Mouse (Mus musculus): ENCODE measurements around the gene Celsr3. TPM values are rescaled to one million over a fixed set of nuclear protein-coding genes. Genes with fewer than 3 reads are reported as not detected.

The Celsr3 gene
- polyA plus RNA-seq (2012; rRNA removed; ENCODE audit: low replicate concordance): 0.44 and 0.84 TPM in 2 replicates

GRCm38 (mm10) chr9:108825820-108826699 is at the start of gene Celsr3:
Gene Celsr3 (plus strand): TSS chr9:108826320.

DNA sequence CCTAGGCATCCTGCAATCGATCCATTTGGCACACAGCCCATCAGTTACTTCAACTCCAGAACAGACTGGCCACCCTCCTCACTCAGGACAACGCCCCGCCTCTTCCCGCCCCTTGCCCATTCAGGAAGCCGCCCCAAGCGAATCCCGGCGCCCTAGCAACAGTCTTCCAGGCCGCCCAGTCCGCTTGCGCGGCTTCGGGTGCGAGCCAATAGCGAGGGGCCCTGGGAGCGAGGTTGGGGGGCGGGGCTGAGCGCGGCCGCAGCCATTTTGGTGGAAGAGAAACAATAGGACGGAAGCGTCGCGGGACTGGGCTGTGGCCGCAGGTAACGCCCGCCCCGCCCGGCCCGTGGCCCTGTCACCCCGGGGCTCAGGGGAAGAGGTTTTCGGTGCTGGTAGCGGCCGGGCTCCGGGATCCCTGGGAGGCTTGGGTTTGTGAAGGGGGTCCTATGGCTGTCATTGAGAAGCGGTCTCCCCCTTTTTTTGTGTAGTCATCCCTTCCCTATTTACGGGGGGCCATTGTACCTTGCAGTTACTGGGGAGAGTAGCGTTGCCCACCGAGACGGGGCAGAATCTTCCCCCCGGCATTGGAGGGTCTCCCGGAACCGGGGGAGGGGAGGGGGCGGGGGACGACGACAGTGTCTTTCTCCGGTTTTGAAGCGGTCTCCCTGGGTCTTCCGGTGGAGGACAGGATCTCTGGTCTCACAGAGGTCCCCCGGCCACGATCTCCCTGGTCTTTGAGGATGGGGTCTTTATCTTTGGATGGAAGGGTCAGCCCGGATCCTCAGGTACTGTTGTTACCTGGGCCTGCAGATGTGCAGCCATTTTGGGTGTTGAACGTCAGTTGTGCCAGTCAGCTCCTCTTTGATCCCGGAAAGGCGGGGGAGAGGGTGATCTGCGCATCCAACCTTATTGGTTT is 42.3 kb upstream of the Celsr3 start, which contains the start of gene Ip6k2:
Gene Ip6k2 (plus strand): TSS at position 249 of the 916 bp plus-strand sequence.

GRCm38 (mm10) chr9:108808163-108808665 is 17.9 kb upstream of the Celsr3 start, which contains the start of gene Nckipsd:
Gene Nckipsd (plus strand): TSS chr9:108808368.

DNA sequence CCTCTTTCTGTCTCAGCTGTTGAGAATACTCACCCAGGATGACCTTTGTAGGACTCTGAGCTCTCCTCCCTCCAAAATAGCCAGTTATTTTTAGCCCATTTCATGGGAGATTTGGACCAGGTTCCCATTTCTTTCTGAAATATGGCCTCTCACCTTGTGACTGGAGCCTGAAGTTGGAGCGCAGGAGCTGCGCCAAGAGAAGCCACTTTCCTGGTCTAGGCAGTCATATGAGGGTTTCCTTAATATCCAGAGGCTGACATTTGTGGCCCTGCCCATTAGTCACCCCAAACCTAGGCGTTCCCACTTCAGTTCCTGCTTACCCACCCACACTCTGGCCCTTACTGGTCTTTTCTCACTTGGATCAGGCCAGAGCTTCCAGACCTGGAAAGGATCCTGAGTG is 26.9 kb downstream of the Celsr3 start, which contains the start of gene Slc26a6:
Gene Slc26a6 (plus strand): TSS at position 308 of the 400 bp plus-strand sequence.

Other genes starting within 250 kb of the Celsr3 start
- gene Wdr6, start 247.6 kb upstream of the Celsr3 start, polyA plus RNA-seq (2012; rRNA removed; ENCODE audit: low replicate concordance): 11.3 and 13.7 TPM in 2 replicates
- 2.8 and 5.9 TPM in 2 replicates for gene P4htm, start 228.7 kb upstream of the Celsr3 start, polyA plus RNA-seq (2012; rRNA removed; ENCODE audit: low replicate concordance)
- gene Arih2, start 176.9 kb upstream of the Celsr3 start, polyA plus RNA-seq (2012; rRNA removed; ENCODE audit: low replicate concordance): 15.4 and 19.7 TPM in 2 replicates
- 31.1 and 35.7 TPM in 2 replicates for gene Slc25a20, start 164.2 kb upstream of the Celsr3 start, polyA plus RNA-seq (2012; rRNA removed; ENCODE audit: low replicate concordance)
- 31.0 and 32.2 TPM in 2 replicates for gene Prkar2a, start 137.0 kb upstream of the Celsr3 start, polyA plus RNA-seq (2012; rRNA removed; ENCODE audit: low replicate concordance)
- 59.7 and 73.1 TPM in 2 replicates for gene Ip6k2, start 42.5 kb upstream of the Celsr3 start, polyA plus RNA-seq (2012; rRNA removed; ENCODE audit: low replicate concordance)
- gene Nckipsd, start 18.0 kb upstream of the Celsr3 start, polyA plus RNA-seq (2012; rRNA removed; ENCODE audit: low replicate concordance): 13.1 and 18.2 TPM in 2 replicates
- 1,179 and 1,461 TPM in 2 replicates for gene Slc26a6, start 27.0 kb downstream of the Celsr3 start, polyA plus RNA-seq (2012; rRNA removed; ENCODE audit: low replicate concordance)
- gene Tmem89, start 88.3 kb downstream of the Celsr3 start, polyA plus RNA-seq (2012; rRNA removed; ENCODE audit: low replicate concordance): 27.6 and 44.1 TPM in 2 replicates
- gene Uqcrc1, start 110.3 kb downstream of the Celsr3 start, polyA plus RNA-seq (2012; rRNA removed; ENCODE audit: low replicate concordance): 1,151 and 1,437 TPM in 2 replicates
- gene Col7a1, start 127.3 kb downstream of the Celsr3 start, polyA plus RNA-seq (2012; rRNA removed; ENCODE audit: low replicate concordance): 3.1 and 9.2 TPM in 2 replicates
- gene Ucn2, start 159.7 kb downstream of the Celsr3 start, polyA plus RNA-seq (2012; rRNA removed; ENCODE audit: low replicate concordance): 0.12 and 0.27 TPM in 2 replicates
- gene Pfkfb4, start 165.5 kb downstream of the Celsr3 start, polyA plus RNA-seq (2012; rRNA removed; ENCODE audit: low replicate concordance): 67.1 and 86.6 TPM in 2 replicates
- gene Shisa5, start 212.2 kb downstream of the Celsr3 start, polyA plus RNA-seq (2012; rRNA removed; ENCODE audit: low replicate concordance): 453 and 610 TPM in 2 replicates
- gene Trex1, start 233.4 kb downstream of the Celsr3 start, polyA plus RNA-seq (2012; rRNA removed; ENCODE audit: low replicate concordance): 53.3 and 130 TPM in 2 replicates
- 7.5 and 10.3 TPM in 2 replicates for gene Atrip, start 247.8 kb downstream of the Celsr3 start, polyA plus RNA-seq (2012; rRNA removed; ENCODE audit: low replicate concordance)